13 mouse cellular contexts compared by ENCODE assay signal in the genomic region with DNA sequence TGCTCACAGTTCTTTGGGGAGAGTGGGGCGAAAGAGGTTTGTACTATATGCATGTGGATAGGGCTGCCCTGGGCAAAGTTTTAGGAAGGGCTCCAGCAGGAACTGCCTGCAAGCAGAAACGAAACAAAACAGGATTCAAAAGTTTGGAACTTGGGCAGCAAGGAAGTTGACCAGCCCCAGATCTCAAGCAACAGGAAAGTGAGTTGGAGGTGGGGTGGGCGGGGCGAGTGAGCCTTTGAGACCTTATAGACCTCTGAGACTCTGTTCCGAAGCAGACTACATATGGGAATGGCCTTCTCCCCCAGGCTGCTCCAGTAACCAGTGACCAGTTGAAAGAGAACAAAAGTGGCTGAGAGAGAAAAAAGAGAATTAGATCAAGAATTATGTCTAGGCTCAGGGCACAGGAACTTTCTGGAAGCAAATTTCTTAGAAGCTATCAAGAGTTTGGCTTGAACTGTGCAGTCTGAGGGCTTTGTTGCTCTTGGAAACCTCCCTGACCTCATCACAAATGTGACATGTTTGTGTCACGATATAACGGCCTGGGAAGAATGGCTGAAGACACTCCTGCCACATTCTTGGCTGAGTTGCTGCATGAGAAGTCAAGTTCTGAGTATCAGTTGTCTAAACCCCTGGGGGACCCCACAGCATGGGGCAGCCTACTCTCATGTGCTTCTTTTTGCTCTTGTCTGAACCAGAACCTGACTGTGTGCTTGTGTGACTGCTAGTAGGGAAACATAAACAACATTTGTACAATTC.
DNase-seq lines count a peak whose midpoint lies in the region; ATAC-seq and TF ChIP-seq lines count a peak whose summit lies in the region.
"Had no signal": no experiment of that assay in that cellular context is flagged by ENCODE, and none has a peak within 500 bp of the region (broad histone marks: within the 10 kb centered on the region; RNA-seq: fewer than 3 reads in every experiment).

No protein-coding gene starts in this region.

- WGBS in kidney, postnatal 0 days = 64% methylated on average over 7 of the region's 7 CpGs
- WGBS in kidney, embryonic 14.5 days = 69% methylated on average over 7 of the region's 7 CpGs
- WGBS in lung, embryonic 16.5 days = 59% methylated on average over 7 of the region's 7 CpGs

- H3K9ac ChIP-seq in kidney, postnatal 0 days (ENCODE audit: low read depth, low read length) = no peak overlapping the region
- no peak overlapping the region for H3K9ac ChIP-seq in kidney, embryonic 14.5 days (ENCODE audit: low read depth, low read length)
- H3K9ac ChIP-seq in lung, embryonic 16.5 days (ENCODE audit: low read length) = no peak overlapping the region
- H3K9ac ChIP-seq: forebrain, embryonic 15.5 days; midbrain, embryonic 15.5 days; neural tube, embryonic 12.5 days had no signal

- no peaks in the 10 kb centered on the region for H3K9me3 ChIP-seq in kidney, postnatal 0 days (replicated peaks; ENCODE audit: low read length)
- no peaks in the 10 kb centered on the region for H3K9me3 ChIP-seq in kidney, embryonic 14.5 days (ENCODE audit: control insufficient read depth, low read length)
- H3K9me3 ChIP-seq in lung, embryonic 16.5 days (ENCODE audit: control insufficient read depth, low read length) = no peaks in the 10 kb centered on the region
- H3K9me3 ChIP-seq: forebrain, embryonic 15.5 days; midbrain, embryonic 15.5 days; neural tube, embryonic 12.5 days had no signal

- H3K4me1 ChIP-seq in kidney, postnatal 0 days (replicated peaks; ENCODE audit: insufficient read depth, low read length) = no peaks in the 10 kb centered on the region; the same call in 1 of the 2 replicates
- peaks cover 3% of the 10 kb centered on the region; the same call in 1 of the 2 replicates for H3K4me1 ChIP-seq in kidney, embryonic 14.5 days (ENCODE audit: control insufficient read depth, insufficient read depth, low read length)
- H3K4me1 ChIP-seq in embryonic fibroblast, embryonic 13.5 days (ENCODE audit: control insufficient read depth, insufficient read depth, low read length) = peaks cover 2% of the 10 kb centered on the region; the same call in 1 of the 2 replicates
- peaks cover 8% of the 10 kb centered on the region; the same call in 1 of the 2 replicates for H3K4me1 ChIP-seq in lung, embryonic 16.5 days (replicated peaks; ENCODE audit: control insufficient read depth, insufficient read depth, low read length)
- H3K4me1 ChIP-seq: forebrain, embryonic 15.5 days; midbrain, embryonic 15.5 days; neural tube, embryonic 12.5 days had no signal

- no peaks in the 10 kb centered on the region for H3K27me3 ChIP-seq in kidney, postnatal 0 days (ENCODE audit: insufficient read depth, low read length)
- no peaks in the 10 kb centered on the region for H3K27me3 ChIP-seq in kidney, embryonic 14.5 days (ENCODE audit: control insufficient read depth, insufficient read depth, low read length)
- no peaks in the 10 kb centered on the region for H3K27me3 ChIP-seq in lung, embryonic 16.5 days (ENCODE audit: control insufficient read depth, insufficient read depth, low read depth, low read length)
- H3K27me3 ChIP-seq: forebrain, embryonic 15.5 days; midbrain, embryonic 15.5 days; neural tube, embryonic 12.5 days had no signal

- H3K4me3 ChIP-seq in kidney, postnatal 0 days (replicated peaks; ENCODE audit: low read depth, low read length) = no peak overlapping the region
- no peak overlapping the region for H3K4me3 ChIP-seq in kidney, embryonic 14.5 days (ENCODE audit: low read length)
- H3K4me3 ChIP-seq in embryonic fibroblast, embryonic 13.5 days (ENCODE audit: insufficient read depth, low read length) = no peak overlapping the region
- H3K4me3 ChIP-seq in lung, embryonic 16.5 days (ENCODE audit: low read length) = no peak overlapping the region
- H3K4me3 ChIP-seq: forebrain, embryonic 15.5 days; layer of hippocampus, adult 2 months; midbrain, embryonic 15.5 days; neural tube, embryonic 12.5 days had no signal

- no peak overlapping the region for H3K4me2 ChIP-seq in kidney, postnatal 0 days (ENCODE audit: low read length)
- no peak overlapping the region for H3K4me2 ChIP-seq in kidney, embryonic 14.5 days (replicated peaks; ENCODE audit: low read depth, low read length)
- H3K4me2 ChIP-seq in lung, embryonic 16.5 days (ENCODE audit: low read depth, low read length) = no peak overlapping the region
- H3K4me2 ChIP-seq: forebrain, embryonic 15.5 days; midbrain, embryonic 15.5 days; neural tube, embryonic 12.5 days had no signal

- ATAC-seq in kidney, postnatal 0 days (replicated peaks; ENCODE audit: low FRiP score, low read depth) = no peak
- ATAC-seq in kidney, embryonic 14.5 days (ENCODE audit: low FRiP score, low TSS enrichment) = no peak
- ATAC-seq in lung, embryonic 16.5 days (ENCODE audit: low read depth) = peak; percentile 38; the same call in 1 of the 2 replicates
- ATAC-seq: activated CD4-positive, CD25-positive, alpha-beta regulatory T cell, adult 4 months; forebrain, embryonic 15.5 days; midbrain, embryonic 15.5 days had no signal

- peak; percentile 40 for DNase-seq in kidney, postnatal 0 days (ENCODE audit: low spot score)
- DNase-seq in adipocyte (ENCODE audit: low spot score) = peak; percentile 47
- no peak for DNase-seq in cerebellum, postnatal 36 days
- no peak for DNase-seq in ovary, postnatal 14 days (ENCODE audit: low spot score)
- DNase-seq: liver had no signal

- H3K36me3 ChIP-seq in kidney, postnatal 0 days (ENCODE audit: insufficient read depth, low read length) = no peaks in the 10 kb centered on the region
- no peaks in the 10 kb centered on the region for H3K36me3 ChIP-seq in kidney, embryonic 14.5 days (ENCODE audit: control insufficient read depth, insufficient read depth, low read length)
- no peaks in the 10 kb centered on the region for H3K36me3 ChIP-seq in lung, embryonic 16.5 days (ENCODE audit: control insufficient read depth, insufficient read depth, low read length)
- H3K36me3 ChIP-seq: forebrain, embryonic 15.5 days; midbrain, embryonic 15.5 days; neural tube, embryonic 12.5 days had no signal

- no peak for TF ChIP-seq POLR2A in embryonic fibroblast, embryonic 13.5 days (IDR thresholded peaks at IDR 0.05; ENCODE audit: low read depth, low read length)

- 0 out of 2 replicates have a peak overlapping the region, but pooled peaks have one; percentile 27 for H3K27ac ChIP-seq in kidney, postnatal 0 days
- H3K27ac ChIP-seq in kidney, embryonic 14.5 days (ENCODE audit: low read depth, low read length) = no peak overlapping the region
- peak overlapping the region; percentile 22; the same call in 1 of the 2 replicates for H3K27ac ChIP-seq in embryonic fibroblast, embryonic 13.5 days (ENCODE audit: insufficient read depth, low read length)
- H3K27ac ChIP-seq in lung, embryonic 16.5 days (ENCODE audit: low read length) = peak overlapping the region; percentile 11
- H3K27ac ChIP-seq: forebrain, embryonic 15.5 days; midbrain, embryonic 15.5 days; neural tube, embryonic 12.5 days had no signal

- TF ChIP-seq CTCF in kidney, postnatal 0 days (IDR thresholded peaks at IDR 0.05; ENCODE audit: low read depth) = no peak
- no peak for TF ChIP-seq CTCF in embryonic fibroblast, embryonic 13.5 days (IDR thresholded peaks at IDR 0.05; ENCODE audit: borderline replicate concordance, insufficient read depth, low read length)

Comparison
In these comparisons a context has a peak if more than half of its experiments do, and no peak if none do; other contexts are left out.
1. DNase-seq: peak in kidney, postnatal 0 days (single experiment) and adipocyte (single experiment); none in cerebellum, postnatal 36 days (0 of 2) and ovary, postnatal 14 days (single experiment).